Comparison of ENCODE assay signal across 13 mouse cellular contexts in genomic region chr5:33358467-33358866, GRCm38 (mm10). TPM values are rescaled to one million over a fixed set of nuclear protein-coding genes. Genes with fewer than 3 reads are reported as not detected.
DNase-seq lines count a peak whose midpoint lies in the region; ATAC-seq and TF ChIP-seq lines count a peak whose summit lies in the region.
"Had no signal": no experiment of that assay in that cellular context is flagged by ENCODE, and none has a peak within 500 bp of the region (broad histone marks: within the 10 kb centered on the region; RNA-seq: fewer than 3 reads in every experiment).

No protein-coding gene starts in this region.

- 0 out of 2 replicates have a peak, but pooled peaks cover 4% of the 10 kb centered on the region for H3K36me3 ChIP-seq in intestine, embryonic 16.5 days (ENCODE audit: control insufficient read depth, insufficient read depth, low read length)
- H3K36me3 ChIP-seq in intestine, embryonic 15.5 days: peaks cover 21% of the 10 kb centered on the region
- peaks cover 20% of the 10 kb centered on the region for H3K36me3 ChIP-seq in spleen, adult 2 months (ENCODE audit: control insufficient read depth, insufficient read depth, low read length)
- peaks cover 51% of the 10 kb centered on the region for H3K36me3 ChIP-seq in forebrain, embryonic 12.5 days (replicated peaks)
- peaks cover 36% of the 10 kb centered on the region for H3K36me3 ChIP-seq in midbrain, embryonic 14.5 days (ENCODE audit: control insufficient read depth, insufficient read depth, low read length)
- H3K36me3 ChIP-seq in hindbrain, embryonic 10.5 days: peaks cover 58% of the 10 kb centered on the region

- H3K4me2 ChIP-seq in intestine, embryonic 16.5 days (ENCODE audit: low read depth, low read length): no peak overlapping the region
- H3K4me2 ChIP-seq in intestine, embryonic 15.5 days (replicated peaks): no peak overlapping the region
- H3K4me2 ChIP-seq in forebrain, embryonic 12.5 days: no peak overlapping the region
- no peak overlapping the region for H3K4me2 ChIP-seq in midbrain, embryonic 14.5 days (ENCODE audit: low read length)
- H3K4me2 ChIP-seq: forebrain, embryonic 13.5 days; heart, embryonic 13.5 days; limb, embryonic 13.5 days had no signal

- DNase-seq in spleen, adult 2 months (ENCODE audit: low read depth in 1 of 2, low spot score in 2 of 2): peak in 1 of 2 experiments; percentile 21
- DNase-seq in spleen, adult 12 weeks (ENCODE audit: low spot score): no peak
- no peak for DNase-seq in midbrain, embryonic 14.5 days
- DNase-seq in hindbrain, embryonic 10.5 days (ENCODE audit: low spot score): no peak
- DNase-seq: cerebellum, adult 2 months had no signal

- WGBS in intestine, embryonic 16.5 days: 89% methylated on average over 4 of the region's 4 CpGs
- 91% methylated on average over 4 of the region's 4 CpGs for WGBS in intestine, embryonic 15.5 days
- WGBS in spleen, adult 2 months: 36% methylated on average over 4 of the region's 4 CpGs
- WGBS in forebrain, embryonic 12.5 days: over 99% methylated on average over 4 of the region's 4 CpGs
- 97% methylated on average over 4 of the region's 4 CpGs for WGBS in midbrain, embryonic 14.5 days
- WGBS in hindbrain, embryonic 10.5 days: 91% methylated on average over 4 of the region's 4 CpGs

- TF ChIP-seq POLR2A in spleen, adult 2 months (IDR thresholded peaks at IDR 0.05; ENCODE audit: low read depth, low read length): no peak

- H3K4me1 ChIP-seq in intestine, embryonic 16.5 days (ENCODE audit: control insufficient read depth, insufficient read depth, low read length): 0 out of 2 replicates have a peak, but pooled peaks cover 4% of the 10 kb centered on the region
- 0 out of 2 replicates have a peak, but pooled peaks cover 3% of the 10 kb centered on the region for H3K4me1 ChIP-seq in intestine, embryonic 15.5 days (replicated peaks)
- H3K4me1 ChIP-seq in spleen, adult 2 months (ENCODE audit: control insufficient read depth, insufficient read depth, insufficient read length): peaks cover 7% of the 10 kb centered on the region
- peaks cover 5% of the 10 kb centered on the region; the same call in 1 of the 2 replicates for H3K4me1 ChIP-seq in forebrain, embryonic 12.5 days
- H3K4me1 ChIP-seq in midbrain, embryonic 14.5 days (ENCODE audit: control insufficient read depth, insufficient read depth, low read length): no peaks in the 10 kb centered on the region
- peaks cover 4% of the 10 kb centered on the region; the same call in 1 of the 2 replicates for H3K4me1 ChIP-seq in hindbrain, embryonic 10.5 days (replicated peaks)
- H3K4me1 ChIP-seq: forebrain, embryonic 13.5 days had no signal

- no peak overlapping the region for H3K27ac ChIP-seq in intestine, embryonic 16.5 days (ENCODE audit: low read length)
- no peak overlapping the region for H3K27ac ChIP-seq in intestine, embryonic 15.5 days
- peak overlapping the region; percentile 55 for H3K27ac ChIP-seq in spleen, adult 2 months (ENCODE audit: insufficient read depth, low read length)
- H3K27ac ChIP-seq in forebrain, embryonic 12.5 days: no peak overlapping the region
- no peak overlapping the region for H3K27ac ChIP-seq in midbrain, embryonic 14.5 days (replicated peaks; ENCODE audit: low read depth, low read length)
- no peak overlapping the region for H3K27ac ChIP-seq in hindbrain, embryonic 10.5 days
- H3K27ac ChIP-seq: forebrain, embryonic 13.5 days; heart, embryonic 13.5 days; limb, embryonic 13.5 days had no signal

- peak; percentile 18; the same call in 1 of the 2 replicates for ATAC-seq in intestine, embryonic 16.5 days
- no peak for ATAC-seq in intestine, embryonic 15.5 days
- ATAC-seq in hematopoietic stem cell, adult 5-6 weeks (replicated peaks in 1 of 2; ENCODE audit: insufficient read depth in 1 of 2, low FRiP score in 2 of 2, low TSS enrichment in 1 of 2, low read depth in 1 of 2, poor library complexity in 2 of 2, severe bottlenecking in 2 of 2): peak; percentile 59 to 64
- ATAC-seq in forebrain, embryonic 12.5 days (ENCODE audit: low FRiP score): no peak
- ATAC-seq in midbrain, embryonic 14.5 days (ENCODE audit: low FRiP score, low TSS enrichment): no peak
- ATAC-seq: forebrain, embryonic 13.5 days; midbrain, embryonic 16.5 days had no signal

- no peak overlapping the region for H3K9ac ChIP-seq in intestine, embryonic 16.5 days (ENCODE audit: low read depth, low read length)
- no peak overlapping the region for H3K9ac ChIP-seq in intestine, embryonic 15.5 days
- no peak overlapping the region for H3K9ac ChIP-seq in forebrain, embryonic 12.5 days
- no peak overlapping the region for H3K9ac ChIP-seq in midbrain, embryonic 14.5 days (replicated peaks; ENCODE audit: low read length)
- H3K9ac ChIP-seq: forebrain, embryonic 13.5 days; heart, embryonic 13.5 days; limb, embryonic 13.5 days had no signal

- no peak overlapping the region for H3K4me3 ChIP-seq in intestine, embryonic 16.5 days (ENCODE audit: low read length)
- H3K4me3 ChIP-seq in intestine, embryonic 15.5 days (replicated peaks): no peak overlapping the region
- no peak overlapping the region for H3K4me3 ChIP-seq in spleen, adult 2 months (ENCODE audit: extremely low read depth, insufficient read depth, insufficient read length)
- no peak overlapping the region for H3K4me3 ChIP-seq in forebrain, embryonic 12.5 days (replicated peaks)
- no peak overlapping the region for H3K4me3 ChIP-seq in midbrain, embryonic 14.5 days (replicated peaks; ENCODE audit: low read depth, low read length)
- H3K4me3 ChIP-seq in hindbrain, embryonic 10.5 days: no peak overlapping the region
- H3K4me3 ChIP-seq: forebrain, embryonic 13.5 days; heart, embryonic 13.5 days; limb, embryonic 13.5 days had no signal

- no peaks in the 10 kb centered on the region for H3K9me3 ChIP-seq in intestine, embryonic 16.5 days (ENCODE audit: control insufficient read depth, low read length)
- no peaks in the 10 kb centered on the region for H3K9me3 ChIP-seq in intestine, embryonic 15.5 days
- H3K9me3 ChIP-seq in forebrain, embryonic 12.5 days: no peaks in the 10 kb centered on the region
- H3K9me3 ChIP-seq in midbrain, embryonic 14.5 days (ENCODE audit: control insufficient read depth, low read length): no peaks in the 10 kb centered on the region
- H3K9me3 ChIP-seq in hindbrain, embryonic 10.5 days: no peaks in the 10 kb centered on the region
- H3K9me3 ChIP-seq: forebrain, embryonic 13.5 days; heart, embryonic 13.5 days; limb, embryonic 13.5 days had no signal

- H3K27me3 ChIP-seq in intestine, embryonic 16.5 days (replicated peaks; ENCODE audit: control insufficient read depth, insufficient read depth, low read length): no peaks in the 10 kb centered on the region
- no peaks in the 10 kb centered on the region for H3K27me3 ChIP-seq in intestine, embryonic 15.5 days (replicated peaks)
- H3K27me3 ChIP-seq in spleen, adult 2 months (ENCODE audit: control insufficient read depth, insufficient read depth, low read length): no peaks in the 10 kb centered on the region
- no peaks in the 10 kb centered on the region for H3K27me3 ChIP-seq in forebrain, embryonic 12.5 days
- no peaks in the 10 kb centered on the region for H3K27me3 ChIP-seq in midbrain, embryonic 14.5 days (ENCODE audit: control insufficient read depth, insufficient read depth, low read length)
- no peaks in the 10 kb centered on the region for H3K27me3 ChIP-seq in hindbrain, embryonic 10.5 days (ENCODE audit: insufficient read depth, poor library complexity, severe bottlenecking)
- H3K27me3 ChIP-seq: forebrain, embryonic 13.5 days; heart, embryonic 13.5 days; limb, embryonic 13.5 days had no signal

- TF ChIP-seq CTCF in spleen, adult 2 months (IDR thresholded peaks at IDR 0.05; ENCODE audit: extremely low read depth, insufficient read depth, insufficient read length, insufficient replicate concordance): no peak

RNA-seq across cellular contexts. Expression of gene Uvssa, which starts 19.9 kb away (rescaled TPM):
- 5.7 and 5.9 TPM in 2 replicates for polyA plus RNA-seq in intestine, embryonic 16.5 days (2015; fragmentation: Nextera tagmentation; extraction: Ambion mirVana)
- polyA plus RNA-seq in intestine, embryonic 15.5 days (2015; fragmentation: Nextera tagmentation; extraction: Ambion mirVana): 6.7 and 6.8 TPM in 2 replicates
- polyA plus RNA-seq in spleen, adult 2 months (2012; rRNA removed): 4.1 and 4.9 TPM in 2 replicates
- total RNA-seq in hematopoietic stem cell, adult 5-6 weeks (2017): 10.0 and 14.9 TPM in 2 replicates
- polyA plus RNA-seq in forebrain, embryonic 12.5 days (2016; fragmentation: Nextera tagmentation; extraction: Ambion mirVana): 8.0 and 9.0 TPM in 2 replicates
- 7.6 and 8.4 TPM in 2 replicates for polyA plus RNA-seq in midbrain, embryonic 14.5 days (2014; fragmentation: Nextera tagmentation; extraction: Ambion mirVana)
- polyA plus RNA-seq in hindbrain, embryonic 10.5 days (2016; fragmentation: Nextera tagmentation; extraction: Ambion mirVana): 6.1 and 6.4 TPM in 2 replicates

RNA-seq across cellular contexts. Expression of gene Maea, which starts 23.2 kb away (rescaled TPM):
- 128 and 135 TPM in 2 replicates for polyA plus RNA-seq in intestine, embryonic 16.5 days (2015; fragmentation: Nextera tagmentation; extraction: Ambion mirVana)
- 126 and 128 TPM in 2 replicates for polyA plus RNA-seq in intestine, embryonic 15.5 days (2015; fragmentation: Nextera tagmentation; extraction: Ambion mirVana)
- polyA plus RNA-seq in spleen, adult 2 months (2012; rRNA removed): 68.2 and 77.3 TPM in 2 replicates
- total RNA-seq in hematopoietic stem cell, adult 5-6 weeks (2017): 240 and 243 TPM in 2 replicates
- polyA plus RNA-seq in forebrain, embryonic 12.5 days (2016; fragmentation: Nextera tagmentation; extraction: Ambion mirVana): 114 and 115 TPM in 2 replicates
- polyA plus RNA-seq in midbrain, embryonic 14.5 days (2014; fragmentation: Nextera tagmentation; extraction: Ambion mirVana): 120 and 138 TPM in 2 replicates
- polyA plus RNA-seq in hindbrain, embryonic 10.5 days (2016; fragmentation: Nextera tagmentation; extraction: Ambion mirVana): 154 and 164 TPM in 2 replicates

Comparison
In these comparisons a context has a peak if more than half of its experiments do, and no peak if none do; other contexts are left out.
1. ATAC-seq: peak in intestine, embryonic 16.5 days (single experiment) and hematopoietic stem cell, adult 5-6 weeks (2 of 2); none in intestine, embryonic 15.5 days (single experiment), forebrain, embryonic 12.5 days (single experiment) and midbrain, embryonic 14.5 days (single experiment).